Mouse (Mus musculus): ENCODE results near the gene Slc25a33.

The Slc25a33 gene

DNA sequence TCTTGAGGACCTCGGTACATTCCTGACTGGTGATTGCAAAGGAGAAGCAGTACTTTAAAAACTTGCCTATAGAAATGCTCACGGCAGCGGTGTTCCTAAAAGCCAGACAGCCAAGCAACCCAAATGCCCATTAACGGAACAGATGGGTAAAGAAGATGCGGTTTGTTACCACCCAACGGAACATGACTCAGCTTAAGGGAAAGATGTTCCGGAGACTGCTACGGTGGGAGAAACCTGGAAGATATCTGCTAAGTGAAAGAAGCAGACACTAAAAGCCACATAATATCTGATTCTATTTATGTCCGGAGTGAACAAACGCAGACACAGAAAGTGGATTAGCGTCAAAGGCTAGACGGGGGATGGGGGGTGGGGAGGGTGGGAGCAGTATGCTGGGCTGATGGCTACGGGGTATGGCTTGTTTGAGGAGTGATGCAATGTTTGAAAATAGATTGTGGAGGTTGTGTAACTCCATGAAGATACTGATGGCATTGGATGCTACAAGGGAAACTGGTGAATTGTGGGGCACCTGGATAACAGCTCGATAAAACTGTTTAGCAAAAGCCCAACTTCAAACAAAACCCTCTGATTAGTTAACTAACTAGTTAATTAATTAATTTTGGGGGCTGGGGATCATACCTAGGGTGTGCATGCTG is 22.6 kb upstream of the Slc25a33 start:
- in situ Hi-C loops (cut with MboI; ENCODE audit: unreplicated experiment in 2 of 2): no loop called here

DNA sequence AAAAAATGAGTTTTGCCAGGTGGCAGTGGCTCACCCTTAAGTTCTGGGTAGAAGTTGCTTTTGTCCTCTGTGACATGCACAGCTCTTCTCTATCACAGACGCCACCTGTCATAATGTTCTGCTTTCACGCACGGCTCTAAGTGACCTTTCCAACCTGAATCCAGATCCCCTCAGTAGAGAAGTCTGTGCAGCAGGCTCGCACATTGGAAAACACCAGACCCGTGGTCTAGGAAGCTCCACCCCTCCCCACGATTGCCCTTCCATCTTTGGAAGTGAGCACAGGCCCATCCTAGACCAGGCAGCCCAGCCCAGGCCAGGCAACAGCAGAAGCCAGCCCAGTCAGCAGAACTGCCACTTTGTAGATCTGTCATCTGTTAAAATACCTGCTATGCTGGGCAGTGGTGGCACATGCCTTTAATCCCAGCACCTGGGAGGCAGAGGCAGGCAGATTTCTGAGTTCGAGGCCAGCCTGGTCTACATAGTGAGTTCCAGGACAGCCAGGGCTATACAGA is 20.9 kb upstream of the Slc25a33 start:
- in situ Hi-C loops (cut with MboI; ENCODE audit: unreplicated experiment in 2 of 2): no loop called here

- in situ Hi-C loops (cut with MboI; ENCODE audit: unreplicated experiment in 2 of 2): no loop called here
These were observed 19.9 kb upstream of the Slc25a33 start for GRCm38 (mm10) chr4:149794010-149794338.

- in situ Hi-C loops (cut with MboI; ENCODE audit: unreplicated experiment in 2 of 2): no loop called here
These were observed 19.3 kb upstream of the Slc25a33 start for GRCm38 (mm10) chr4:149793156-149794009.

GRCm38 (mm10) chr4:149792159-149792800 is 18.2 kb upstream of the Slc25a33 start:
- in situ Hi-C loops (cut with MboI; ENCODE audit: unreplicated experiment in 2 of 2): no loop called here

- in situ Hi-C loops (cut with MboI; ENCODE audit: unreplicated experiment in 2 of 2): no loop called here
These were observed 17.4 kb upstream of the Slc25a33 start for GRCm38 (mm10) chr4:149791470-149791869.

DNA sequence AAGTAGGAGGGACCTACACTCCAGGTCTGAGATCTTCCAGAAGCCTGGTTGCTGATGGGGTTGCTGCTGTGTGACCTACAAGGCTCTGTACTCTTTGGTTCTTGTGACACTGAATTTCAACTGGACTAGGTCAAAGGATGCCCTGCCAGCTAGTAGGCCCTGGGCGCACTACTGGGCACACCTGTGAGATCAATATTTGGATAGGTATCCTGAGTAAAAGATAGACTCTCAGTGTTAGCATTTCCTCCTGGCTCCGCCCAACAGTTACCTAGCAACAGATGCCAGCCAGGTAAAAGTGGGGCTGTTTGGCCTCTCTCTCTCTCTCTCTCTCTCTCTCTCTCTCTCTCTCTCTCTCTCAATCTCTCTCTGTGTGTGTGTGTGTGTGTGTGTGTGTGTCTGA is 16.9 kb upstream of the Slc25a33 start:
- in situ Hi-C loops (cut with MboI; ENCODE audit: unreplicated experiment in 2 of 2): no loop called here

DNA sequence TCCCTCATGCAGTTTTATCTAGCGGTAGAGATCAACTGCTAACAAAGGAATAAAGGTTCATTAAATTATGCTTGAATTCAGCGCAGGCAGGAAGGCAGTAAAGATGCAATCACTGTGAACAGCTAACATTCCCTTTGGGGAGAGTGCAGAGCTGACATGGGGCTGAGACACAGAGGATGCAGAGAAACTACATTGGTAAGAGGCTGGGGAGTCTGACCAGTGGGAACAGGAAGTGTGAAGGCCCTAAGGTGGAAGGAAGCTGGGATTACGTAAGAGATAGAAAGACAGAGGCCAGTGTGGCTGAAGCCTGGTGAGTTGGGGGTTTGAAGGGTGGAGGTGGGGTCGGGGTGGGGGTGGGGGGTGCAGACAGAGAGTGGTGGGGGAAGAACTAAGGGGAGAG is 16.5 kb upstream of the Slc25a33 start:
- in situ Hi-C loops (cut with MboI; ENCODE audit: unreplicated experiment in 2 of 2): no loop called here

DNA sequence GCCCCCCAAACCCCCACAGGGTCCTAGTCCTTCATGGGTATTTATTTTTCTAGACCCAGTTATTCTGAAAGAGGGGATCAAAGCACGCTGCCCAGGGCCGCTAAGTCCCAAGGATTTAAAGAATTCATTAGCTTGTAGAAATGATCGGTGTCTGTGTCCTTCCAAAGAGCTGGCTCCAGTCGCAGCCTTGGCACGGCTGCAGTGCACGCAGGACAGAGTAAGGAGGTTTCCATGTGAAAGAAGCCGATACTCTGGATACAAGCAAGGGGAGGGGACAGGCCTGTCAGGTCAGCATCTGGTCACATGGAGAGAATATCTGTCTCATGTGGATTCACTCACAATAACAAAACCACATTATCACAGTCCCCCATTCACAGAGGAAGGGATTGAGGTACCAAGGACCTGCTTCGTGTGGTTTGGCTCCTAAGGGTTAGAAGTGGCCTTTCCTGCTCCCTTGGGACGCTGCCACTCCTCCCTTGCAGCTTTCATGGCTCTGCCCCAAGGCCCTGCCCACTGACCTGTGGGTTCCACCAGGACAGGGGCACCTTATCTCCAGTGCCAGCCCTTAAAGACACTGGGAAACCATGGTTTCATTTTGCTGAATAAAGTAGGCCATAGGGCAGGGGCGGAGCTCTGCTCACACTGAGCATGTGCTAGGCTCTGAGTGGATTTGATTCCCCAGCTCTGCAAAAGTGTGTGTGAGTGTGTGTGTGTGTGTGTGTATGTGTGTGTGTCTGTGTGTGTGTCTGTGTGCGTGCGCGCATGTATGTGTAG is 15.5 kb upstream of the Slc25a33 start:
- in situ Hi-C loops (cut with MboI; ENCODE audit: unreplicated experiment in 2 of 2): no loop called here

DNA sequence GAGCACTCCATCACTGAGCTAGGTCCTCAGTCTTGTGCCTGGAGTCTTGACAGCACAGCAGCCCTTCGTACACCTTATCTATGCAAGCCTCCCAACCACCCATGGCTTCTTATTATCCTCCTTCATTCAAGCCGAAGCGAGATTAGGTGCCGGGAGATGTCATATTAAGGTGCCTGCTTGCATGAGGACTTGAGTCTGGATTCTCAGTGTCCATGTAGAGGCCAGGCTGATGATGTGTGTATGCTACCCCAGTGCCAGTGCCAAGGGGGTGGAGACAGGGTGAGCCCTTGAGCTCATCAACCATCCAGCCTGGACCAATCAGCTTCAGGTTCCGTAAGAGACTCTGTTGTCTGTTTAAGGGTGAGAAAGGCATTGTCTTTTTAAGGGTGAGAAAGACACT is 10.8 kb upstream of the Slc25a33 start:
- in situ Hi-C loops (cut with MboI; ENCODE audit: unreplicated experiment in 2 of 2): no loop called here

- in situ Hi-C loops (cut with MboI; ENCODE audit: unreplicated experiment in 2 of 2): no loop called here
These were observed 10.3 kb upstream of the Slc25a33 start for GRCm38 (mm10) chr4:149784371-149784770.

GRCm38 (mm10) chr4:149782975-149783374 is 8.9 kb upstream of the Slc25a33 start:
- in situ Hi-C loops (cut with MboI; ENCODE audit: unreplicated experiment in 2 of 2): no loop called here

- in situ Hi-C loops (cut with MboI; ENCODE audit: unreplicated experiment in 2 of 2): no loop called here
These were observed 6.7 kb upstream of the Slc25a33 start for GRCm38 (mm10) chr4:149780565-149781356.

- in situ Hi-C loops (cut with MboI; ENCODE audit: unreplicated experiment in 2 of 2): no loop called here
These were observed 5.9 kb upstream of the Slc25a33 start for GRCm38 (mm10) chr4:149779966-149780365.

DNA sequence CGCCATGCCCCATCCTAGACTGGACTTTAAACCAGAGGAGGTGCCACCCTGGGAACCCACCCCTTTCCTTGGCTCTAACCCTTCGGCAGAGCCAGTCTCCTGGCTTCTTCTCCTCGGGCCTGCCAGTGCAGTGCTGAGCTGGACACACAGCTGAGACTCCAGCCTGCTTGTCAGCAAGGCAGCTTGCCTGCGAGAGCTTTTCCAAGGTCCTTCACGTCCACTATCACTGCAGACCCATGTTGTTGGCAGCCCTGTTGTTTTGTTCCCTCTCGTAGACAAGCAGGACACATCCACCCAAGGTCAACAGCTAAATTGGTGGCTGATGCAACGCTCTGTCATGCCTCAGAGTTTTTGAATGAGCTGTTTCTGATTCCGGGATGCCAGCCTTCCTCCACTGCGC is 3.0 kb upstream of the Slc25a33 start:
- in situ Hi-C loops (cut with MboI; ENCODE audit: unreplicated experiment in 2 of 2): no loop called here

GRCm38 (mm10) chr4:149775760-149776362 is 1.8 kb upstream of the Slc25a33 start:
- in situ Hi-C loops (cut with MboI; ENCODE audit: unreplicated experiment in 2 of 2): no loop called here

DNA sequence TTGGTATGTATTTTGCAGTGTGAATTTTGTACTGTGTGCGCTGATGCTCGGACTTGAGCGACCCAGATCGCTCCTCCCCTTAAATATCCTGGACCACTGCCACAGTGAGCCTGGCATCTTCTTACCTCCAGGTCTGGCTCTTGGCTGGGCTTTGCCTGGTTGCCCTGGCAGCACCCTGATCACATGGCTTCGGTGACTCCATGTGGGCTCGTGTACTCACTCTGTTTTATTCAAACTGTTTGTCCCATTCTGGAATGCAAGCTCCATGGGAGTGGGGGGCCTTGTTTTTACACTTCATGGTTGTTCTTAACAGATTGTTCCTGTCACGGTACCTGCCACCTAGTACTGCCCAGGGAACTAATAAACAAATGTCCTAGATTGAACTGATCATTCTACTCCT is 1.3 kb upstream of the Slc25a33 start:
- in situ Hi-C loops (cut with MboI; ENCODE audit: unreplicated experiment in 2 of 2): no loop called here

GRCm38 (mm10) chr4:149773408-149774093 is 526 bp downstream of the Slc25a33 start:
- in situ Hi-C loops (cut with MboI; ENCODE audit: unreplicated experiment in 2 of 2): no loop called here

DNA sequence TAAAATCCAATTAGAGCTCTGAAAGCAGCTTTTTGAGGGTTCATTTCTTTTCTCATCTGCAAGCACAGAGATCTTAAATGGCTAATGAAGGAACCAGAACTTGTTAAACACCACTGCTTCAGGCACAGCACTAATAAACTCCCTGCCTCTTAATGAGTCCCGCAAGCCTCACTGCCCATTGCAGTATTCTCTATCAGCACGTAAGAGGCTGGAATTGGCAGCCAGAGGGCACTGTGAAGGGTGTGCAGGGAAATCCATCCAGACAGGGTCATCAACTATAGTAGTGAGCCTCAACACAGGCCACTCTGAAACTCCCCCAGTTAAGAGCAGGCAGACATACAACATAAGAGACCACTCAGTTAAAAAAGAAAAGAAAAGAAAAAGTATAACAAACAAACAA is 1.7 kb downstream of the Slc25a33 start:
- in situ Hi-C loops (cut with MboI; ENCODE audit: unreplicated experiment in 2 of 2): no loop called here
